Mouse (Mus musculus) MEL (cell line): Measurements from ENCODE around the gene Vmn2r27. TPM values are rescaled to one million over a fixed set of nuclear protein-coding genes. Genes with fewer than 3 reads are reported as not detected.

Source experiments
- DNase-seq: peaks from one replicate; pipeline ENCODE4 v3.0.0; 2011; ENCODE audit warnings: low read depth, low spot score
- H3K27ac ChIP-seq: 2 replicates; pipeline ENCODE4 v1.5.1; 2012; ENCODE audit warnings: low read depth, mild to moderate bottlenecking, control low read depth, low read length, moderate library complexity; ENCODE audit not compliant: control insufficient read depth
- H3K27me3 ChIP-seq, 2 experiments: fragments of 150-350 bp in 1 of 2; sonication (generic) in 1 of 2; 2 replicates each; pipeline ENCODE4 v1.6.1; 2012; ENCODE audit warnings: low read length in 2 of 2, mild to moderate bottlenecking in 2 of 2, improper control_type of control experiment in 1 of 2, moderate library complexity in 1 of 2; ENCODE audit not compliant: insufficient read depth in 2 of 2, control insufficient read depth in 1 of 2
- H3K36me3 ChIP-seq, 2 experiments: 2 replicates each; pipeline ENCODE4 v1.6.1; 2012 to 2014; ENCODE audit warnings: low read length in 2 of 2, improper control_type of control experiment in 1 of 2, inconsistent platforms in 1 of 2, mild to moderate bottlenecking in 1 of 2; ENCODE audit not compliant: insufficient read depth in 2 of 2, control insufficient read depth in 1 of 2
- H3K4me1 ChIP-seq, 2 experiments: fragments of 150-350 bp in 1 of 2; sonication (generic) in 1 of 2; 2 replicates each; pipeline ENCODE4 v1.6.1; 2012; ENCODE audit warnings: low read length in 2 of 2, improper control_type of control experiment in 1 of 2, mild to moderate bottlenecking in 1 of 2; ENCODE audit not compliant: insufficient read depth in 2 of 2, control insufficient read depth in 1 of 2
- H3K4me3 ChIP-seq, 2 experiments: fragments of 150-350 bp in 1 of 2; sonication (generic) in 1 of 2; 2 replicates each; pipeline ENCODE4 v1.5.1; 2012; ENCODE audit warnings: low read depth in 2 of 2, low read length in 2 of 2, mild to moderate bottlenecking in 2 of 2, moderate library complexity in 2 of 2, control low read depth in 1 of 2, improper control_type of control experiment in 1 of 2; ENCODE audit not compliant: control insufficient read depth in 1 of 2, insufficient read depth in 1 of 2
- H3K79me2 ChIP-seq: 2 replicates; pipeline ENCODE4 v1.6.1; 2012; ENCODE audit warnings: mild to moderate bottlenecking, low read length, moderate library complexity; ENCODE audit not compliant: control insufficient read depth, poor library complexity, insufficient read depth
- H3K9ac ChIP-seq: 2 replicates; pipeline ENCODE4 v1.6.1; 2012; ENCODE audit warnings: low read depth, mild to moderate bottlenecking, control low read depth, low read length, moderate library complexity; ENCODE audit not compliant: control insufficient read depth, poor library complexity, severe bottlenecking
- H3K9me3 ChIP-seq: fragments of 150-350 bp; sonication (generic); replicated peaks from 2 replicates; pipeline ENCODE4 v1.6.1; 2012; ENCODE audit warnings: mild to moderate bottlenecking, low read length, improper control_type of control experiment, moderate library complexity; ENCODE audit not compliant: insufficient read depth
- EP300 ChIP-seq, 2 experiments: IDR thresholded peaks; 2 replicates each; pipeline ENCODE4 v1.6.1; 2011; ENCODE audit warnings: improper control_type of control experiment in 2 of 2, low read length in 2 of 2, low read depth in 1 of 2, mild to moderate bottlenecking in 1 of 2
- ETS1 ChIP-seq: IDR thresholded peaks from 2 replicates; pipeline ENCODE4 v1.6.1; 2012; ENCODE audit warnings: low read depth, mild to moderate bottlenecking, inconsistent platforms, low read length, improper control_type of control experiment, moderate library complexity
- GABPA ChIP-seq: IDR thresholded peaks from 2 replicates; pipeline ENCODE4 v1.6.1; 2012; ENCODE audit warnings: low read depth, mild to moderate bottlenecking, inconsistent platforms, low read length, improper control_type of control experiment, moderate library complexity
- GATA1 ChIP-seq: IDR thresholded peaks from 2 replicates; pipeline ENCODE4 v1.6.1; 2011; ENCODE audit warnings: low read depth, low read length, improper control_type of control experiment
- JUND ChIP-seq: IDR thresholded peaks from 2 replicates; pipeline ENCODE4 v1.6.1; 2011; ENCODE audit warnings: low read depth, mild to moderate bottlenecking, improper control_type of control experiment, low read length
- MAFK ChIP-seq: IDR thresholded peaks from 2 replicates; pipeline ENCODE4 v1.6.1; 2011; ENCODE audit warnings: low read depth, mild to moderate bottlenecking, low read length, improper control_type of control experiment, borderline replicate concordance
- MAX ChIP-seq: IDR thresholded peaks from 2 replicates; pipeline ENCODE4 v1.6.1; 2011; ENCODE audit warnings: low read length, improper control_type of control experiment
- MAZ ChIP-seq: IDR thresholded peaks from 2 replicates; pipeline ENCODE4 v1.6.1; 2012; ENCODE audit warnings: low read depth, mild to moderate bottlenecking, inconsistent platforms, low read length, improper control_type of control experiment
- MXI1 ChIP-seq: IDR thresholded peaks from 2 replicates; pipeline ENCODE4 v1.6.1; 2011; ENCODE audit warnings: mild to moderate bottlenecking, low read depth, low read length, improper control_type of control experiment
- MYB ChIP-seq: IDR thresholded peaks from 2 replicates; pipeline ENCODE4 v1.6.1; 2011; ENCODE audit warnings: mild to moderate bottlenecking, low read depth, low read length, improper control_type of control experiment
- NELFE ChIP-seq: IDR thresholded peaks from 2 replicates; pipeline ENCODE4 v1.6.1; 2011; ENCODE audit warnings: low read depth, low read length, improper control_type of control experiment
- NRF1 ChIP-seq: IDR thresholded peaks from 2 replicates; pipeline ENCODE4 v1.6.1; 2014; ENCODE audit warnings: low read depth, mild to moderate bottlenecking, inconsistent platforms, low read length, improper control_type of control experiment, moderate library complexity; ENCODE audit not compliant: poor library complexity, insufficient read depth, severe bottlenecking
- POLR2AphosphoS2 ChIP-seq: IDR thresholded peaks from 2 replicates; pipeline ENCODE4 v1.6.1; 2011; ENCODE audit warnings: low read length, improper control_type of control experiment
- SIN3A ChIP-seq: IDR thresholded peaks from 2 replicates; pipeline ENCODE4 v1.6.1; 2012; ENCODE audit warnings: low read length, improper control_type of control experiment, inconsistent platforms
- TAL1 ChIP-seq: IDR thresholded peaks from 2 replicates; pipeline ENCODE4 v1.6.1; 2012; ENCODE audit warnings: mild to moderate bottlenecking, inconsistent platforms, low read length, moderate library complexity, mixed read lengths
- USF1 ChIP-seq: IDR thresholded peaks from 2 replicates; pipeline ENCODE4 v1.6.1; 2014; ENCODE audit warnings: low read depth, mild to moderate bottlenecking, inconsistent platforms, low read length, improper control_type of control experiment, moderate library complexity
- ZC3H11A ChIP-seq: IDR thresholded peaks from 2 replicates; pipeline ENCODE4 v1.6.1; 2012; ENCODE audit warnings: low read depth, mild to moderate bottlenecking, inconsistent platforms, low read length, improper control_type of control experiment
- ZKSCAN1 ChIP-seq: IDR thresholded peaks from 2 replicates; pipeline ENCODE4 v1.6.1; 2012; ENCODE audit warnings: low read depth, mild to moderate bottlenecking, inconsistent platforms, low read length, improper control_type of control experiment, moderate library complexity
- ZNF384 ChIP-seq: IDR thresholded peaks from 2 replicates; pipeline ENCODE4 v1.6.1; 2012; ENCODE audit warnings: low read depth, mild to moderate bottlenecking, inconsistent platforms, low read length, improper control_type of control experiment
- polyA plus RNA-seq, 2 experiments: library from polyadenylated mRNA; stranded (reverse) in 1 of 2; unstranded in 1 of 2; fragments of >175 nt in 1 of 2; fragments of >200 nt in 1 of 2; gene quantifications; 2 replicates each; pipeline versions ENCODE4 v1.2.1 to v1.2.4; 2012; ENCODE audit warnings: low replicate concordance in 2 of 2, low read depth in 1 of 2; ENCODE audit not compliant: insufficient read length in 2 of 2, insufficient read depth in 1 of 2, missing spikeins in 1 of 2
- total RNA-seq: library from RNA; depleted of rRNA; stranded (reverse); fragments of 300-350 nt; gene quantifications from 2 replicates; pipeline ENCODE4 v1.2.3, GENCODE M21; 2012

Gene Vmn2r27
- total and polyA plus RNA-seq, 3 experiments = not detected

GRCm38 (mm10) chr6:124277641-124278040, 46.0 kb upstream of the Vmn2r27 start:
- H3K4me3 ChIP-seq = no peak overlapping the region
- no peaks in the 10 kb centered on the region for H3K4me1 ChIP-seq
- H3K9me3 ChIP-seq = no peaks in the 10 kb centered on the region
- H3K79me2 ChIP-seq = no peaks in the 10 kb centered on the region
- no peaks in the 10 kb centered on the region for H3K36me3 ChIP-seq
- H3K9ac ChIP-seq = no peak overlapping the region
- peaks cover 0 to 2% of the 10 kb centered on the region in 2 experiments; a peak in 3 of 4 replicates for H3K27me3 ChIP-seq
- TF ChIP-seq EP300 (IDR thresholded peaks at IDR 0.05; ENCODE audit: low read depth in 1 of 2, low read length in 2 of 2) = no peak
- TF ChIP-seq GATA1 = no peak
- no peak for TF ChIP-seq MXI1
- no peak for TF ChIP-seq MYB
- TF ChIP-seq GABPA = no peak
- no peak for TF ChIP-seq SIN3A
- no peak for TF ChIP-seq POLR2AphosphoS2
- no peak for TF ChIP-seq ETS1
- TF ChIP-seq USF1 = no peak
- TF ChIP-seq JUND = no peak
- no peak for TF ChIP-seq ZNF384
- no peak for TF ChIP-seq ZKSCAN1
- TF ChIP-seq TAL1 = no peak
- no peak overlapping the region for H3K27ac ChIP-seq
- DNase-seq = no peak

GRCm38 (mm10) chr6:124273231-124273880, 41.7 kb upstream of the Vmn2r27 start:
- H3K9ac ChIP-seq = no peak overlapping the region

More at GRCm38 (mm10) chr6:124273231-124273880, 41.7 kb upstream of the Vmn2r27 start:
- Histone ChIP-seq H3K27me3 (peaks cover 0 to 2% of the 10 kb centered on the region in 2 experiments; a peak in 3 of 4 replicates), H3K9me3 (no peaks in the 10 kb centered on the region), H3K36me3 (no peaks in the 10 kb centered on the region), H3K27ac (no peak overlapping the region), H3K4me1 (no peaks in the 10 kb centered on the region), H3K4me3 (no peak overlapping the region), H3K79me2 (no peaks in the 10 kb centered on the region)
- TF ChIP-seq NRF1 = no peak
- TF ChIP-seq ZC3H11A = no peak
- TF ChIP-seq MYB = no peak
- TF ChIP-seq MAFK = no peak
- no peak for TF ChIP-seq NELFE
- TF ChIP-seq MAZ = no peak
- no peak for TF ChIP-seq SIN3A
- TF ChIP-seq USF1 = no peak
- no peak for TF ChIP-seq MAX
- DNase-seq = no peak
